Mouse (Mus musculus) stomach, embryonic 14.5 days (tissue): ENCODE results near the gene A030014E15Rik. TPM values are rescaled to one million over a fixed set of nuclear protein-coding genes. Genes with fewer than 3 reads are reported as not detected.

Source experiments
- ATAC-seq: fragments of 200-750 bp; cut with Nextera tagmentation; 2 replicates; pipeline ENCODE4 v1.8.0; 2017; ENCODE audit warnings: low read depth, moderate TSS enrichment; ENCODE audit not compliant: insufficient number of reproducible peaks, insufficient read depth, low FRiP score
- H3K27ac ChIP-seq: fragments of 300-500 bp; sonication (generic); 2 replicates; pipeline ENCODE4 v1.5.1; 2014; ENCODE audit warnings: mild to moderate bottlenecking, low read length, moderate library complexity, mixed read lengths
- H3K27me3 ChIP-seq: fragments of 300-500 bp; sonication (generic); 2 replicates; pipeline ENCODE4 v1.6.1; 2014; ENCODE audit warnings: low read length, control low read depth, mixed read lengths; ENCODE audit not compliant: control insufficient read depth, insufficient read depth
- H3K36me3 ChIP-seq: fragments of 300-500 bp; sonication (generic); 2 replicates; pipeline ENCODE4 v1.6.1; 2014; ENCODE audit warnings: mild to moderate bottlenecking, control low read depth, low read length, moderate library complexity, mixed read lengths; ENCODE audit not compliant: control insufficient read depth, insufficient read depth
- H3K4me1 ChIP-seq: fragments of 300-500 bp; sonication (generic); 2 replicates; pipeline ENCODE4 v1.6.1; 2014; ENCODE audit warnings: low read length, control low read depth, mixed read lengths; ENCODE audit not compliant: control insufficient read depth, insufficient read depth
- H3K4me2 ChIP-seq: fragments of 300-500 bp; sonication (generic); replicated peaks from 2 replicates; pipeline ENCODE4 v1.6.1; 2014; ENCODE audit warnings: low read depth, low read length, control low read depth
- H3K4me3 ChIP-seq: fragments of 300-500 bp; sonication (generic); 2 replicates; pipeline ENCODE4 v1.5.1; 2014; ENCODE audit warnings: low read depth, low read length, control low read depth
- H3K9ac ChIP-seq: fragments of 300-500 bp; sonication (generic); replicated peaks from 2 replicates; pipeline ENCODE4 v1.6.1; 2014; ENCODE audit warnings: low read depth, mild to moderate bottlenecking, control low read depth, low read length, moderate library complexity, mixed read lengths
- H3K9me3 ChIP-seq: fragments of 300-500 bp; sonication (generic); 2 replicates; pipeline ENCODE4 v1.6.1; 2016; ENCODE audit warnings: low read depth, low read length, control low read depth; ENCODE audit not compliant: control insufficient read depth
- WGBS: fragments of 180-500 bp; shearing (Covaris S2); extraction: QIAGEN DNeasy Blood & Tissue Kit; methylation state at CpG from one replicate; pipeline ENCODE4 v1.1.7; 2014; 5-methylcytosine and 5-hydroxymethylcytosine counted together
- polyA plus RNA-seq: library from polyadenylated mRNA; unstranded; fragments of >200 nt; fragmentation: Nextera tagmentation; extraction: Ambion mirVana; gene quantifications from 2 replicates; pipeline ENCODE4 v1.2.1, GENCODE M21; 2014

Gene A030014E15Rik
- polyA plus RNA-seq, 1 experiment from 2014 or later = not detected

DNA sequence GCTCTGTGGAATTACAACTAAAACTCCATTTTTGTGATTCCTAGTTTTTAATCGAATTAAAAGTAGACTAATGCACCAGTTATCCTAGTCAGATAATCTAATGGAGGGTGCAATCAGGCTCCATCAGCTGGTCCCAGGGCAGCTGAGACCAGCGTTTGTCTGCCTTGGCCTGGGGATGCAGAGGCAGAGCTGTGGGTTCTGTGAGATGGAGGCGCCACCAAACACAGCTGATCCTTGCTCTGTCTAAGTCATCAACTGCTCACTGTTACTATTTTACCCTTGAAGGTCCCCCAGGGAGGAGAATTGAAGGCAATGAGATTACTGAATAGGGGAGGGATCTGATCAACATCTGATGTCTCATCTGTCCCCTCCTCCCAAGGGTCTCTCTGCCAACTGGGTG lies 41.7 kb downstream of the A030014E15Rik start:
- H3K4me3 ChIP-seq = no peak overlapping the region
- H3K9me3 ChIP-seq = no peaks in the 10 kb centered on the region
- WGBS = 66% methylated on average over 3 of the region's 3 CpGs
- H3K4me2 ChIP-seq = no peak overlapping the region
- no peaks in the 10 kb centered on the region for H3K36me3 ChIP-seq
- H3K27ac ChIP-seq = no peak overlapping the region
- no peak for ATAC-seq
- no peaks in the 10 kb centered on the region for H3K27me3 ChIP-seq
- no peaks in the 10 kb centered on the region for H3K4me1 ChIP-seq
- no peak overlapping the region for H3K9ac ChIP-seq

DNA sequence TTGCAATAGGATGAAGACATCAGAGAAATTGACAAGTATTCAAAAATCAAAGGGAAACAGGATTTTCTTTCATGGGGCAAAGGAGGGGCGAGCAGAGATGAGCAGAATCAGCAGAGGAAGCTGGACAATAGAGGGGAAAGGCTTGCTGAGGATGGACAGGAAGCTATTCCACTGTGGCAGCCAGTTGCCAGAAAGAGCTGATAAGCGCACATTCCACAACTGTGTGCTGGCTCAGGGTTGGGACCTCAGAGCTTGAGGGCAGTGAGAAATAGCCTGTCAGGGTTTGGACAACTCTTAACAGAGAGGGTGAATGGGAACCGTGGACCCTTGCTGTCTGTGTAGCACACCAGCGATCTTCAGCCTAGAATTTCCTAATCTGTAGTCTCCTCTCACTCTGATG lies 47.3 kb downstream of the A030014E15Rik start:
- no peak overlapping the region for H3K4me2 ChIP-seq
- 35% methylated on average over 4 of the region's 4 CpGs for WGBS
- no peaks in the 10 kb centered on the region for H3K36me3 ChIP-seq
- H3K4me1 ChIP-seq = no peaks in the 10 kb centered on the region
- no peak for ATAC-seq
- H3K4me3 ChIP-seq = no peak overlapping the region
- H3K9ac ChIP-seq = no peak overlapping the region
- H3K9me3 ChIP-seq = no peaks in the 10 kb centered on the region
- no peak overlapping the region for H3K27ac ChIP-seq
- H3K27me3 ChIP-seq = no peaks in the 10 kb centered on the region

DNA sequence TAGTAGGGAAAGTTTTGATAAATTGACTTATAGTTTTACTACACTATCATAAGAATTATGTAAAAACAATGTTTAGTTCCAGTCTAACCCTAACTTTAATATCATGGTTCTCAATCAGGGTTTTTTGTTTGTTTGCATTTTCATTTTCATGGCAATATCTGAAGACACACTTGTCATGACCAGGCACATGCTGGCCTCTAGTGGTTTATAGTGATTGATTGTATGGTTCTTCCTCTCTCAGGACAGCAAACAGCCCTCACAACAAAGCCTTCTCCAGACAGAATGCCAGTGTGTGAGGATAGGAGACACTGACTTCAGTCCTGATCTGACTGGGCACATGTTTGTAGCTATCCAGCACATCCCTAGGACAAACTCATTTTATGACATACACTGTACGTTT lies 48.5 kb downstream of the A030014E15Rik start:
- no peaks in the 10 kb centered on the region for H3K27me3 ChIP-seq
- 88% methylated on average over 1 of the region's 1 CpGs for WGBS
- no peaks in the 10 kb centered on the region for H3K9me3 ChIP-seq
- no peak overlapping the region for H3K4me3 ChIP-seq
- no peak overlapping the region for H3K9ac ChIP-seq
- H3K27ac ChIP-seq = no peak overlapping the region
- H3K4me2 ChIP-seq = no peak overlapping the region
- no peaks in the 10 kb centered on the region for H3K36me3 ChIP-seq
- ATAC-seq = no peak
- H3K4me1 ChIP-seq = no peaks in the 10 kb centered on the region

DNA sequence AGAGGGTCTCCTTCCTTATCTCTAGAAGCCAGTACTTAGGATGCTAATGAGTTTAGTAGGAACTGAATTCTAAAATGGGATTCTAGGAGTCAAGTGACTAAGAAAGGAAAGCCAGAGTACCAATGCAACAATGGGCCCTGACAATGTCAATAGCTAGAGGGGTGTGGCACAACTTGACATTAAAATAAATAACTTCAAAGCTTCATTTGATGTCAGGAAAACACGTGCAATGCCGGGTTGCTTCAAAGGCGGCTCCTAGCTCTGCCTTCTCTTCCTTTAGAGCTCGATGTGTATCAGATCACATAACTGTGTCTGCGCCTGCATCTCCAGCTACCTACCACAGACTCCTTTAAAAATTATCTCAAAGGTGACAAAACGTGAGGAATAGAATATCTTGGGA lies 49.2 kb downstream of the A030014E15Rik start:
- no peaks in the 10 kb centered on the region for H3K9me3 ChIP-seq
- 43% methylated on average over 6 of the region's 6 CpGs for WGBS
- H3K27me3 ChIP-seq = no peaks in the 10 kb centered on the region
- H3K4me3 ChIP-seq = no peak overlapping the region
- H3K27ac ChIP-seq = no peak overlapping the region
- ATAC-seq = no peak
- no peak overlapping the region for H3K4me2 ChIP-seq
- no peak overlapping the region for H3K9ac ChIP-seq
- H3K36me3 ChIP-seq = no peaks in the 10 kb centered on the region
- H3K4me1 ChIP-seq = no peaks in the 10 kb centered on the region

DNA sequence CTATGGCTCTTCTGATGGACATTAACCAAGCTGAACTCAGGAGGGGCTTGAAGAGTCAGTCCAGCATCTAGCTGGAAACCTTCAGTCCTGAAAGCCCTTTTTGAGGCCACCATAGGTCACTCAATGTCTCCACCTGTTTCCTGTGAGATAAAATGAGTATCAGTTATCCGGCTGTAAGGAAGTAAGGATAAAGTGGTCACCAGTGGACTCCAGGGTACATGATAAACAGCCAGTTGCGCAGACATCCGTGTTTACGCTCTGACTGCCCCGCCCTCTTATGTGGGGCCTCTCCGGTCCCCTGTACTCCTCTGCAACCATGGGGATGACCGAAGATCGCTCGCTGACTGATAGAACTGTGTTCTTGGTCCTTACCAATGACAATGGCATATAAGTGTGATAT lies 49.6 kb downstream of the A030014E15Rik start:
- Histone ChIP-seq H3K36me3 (no peaks in the 10 kb centered on the region), H3K4me1 (no peaks in the 10 kb centered on the region), H3K9me3 (no peaks in the 10 kb centered on the region), H3K4me3 (no peak overlapping the region), H3K27me3 (no peaks in the 10 kb centered on the region), H3K4me2 (no peak overlapping the region), H3K9ac (no peak overlapping the region), H3K27ac (no peak overlapping the region)
- 77% methylated on average over 9 of the region's 9 CpGs for WGBS
- no peak for ATAC-seq

Other genes with a start within 250 kb of the A030014E15Rik start
- 200 and 221 TPM in 2 replicates for gene Mff, start 200.0 kb upstream of the A030014E15Rik start, polyA plus RNA-seq
- gene Tm4sf20, start 156.5 kb upstream of the A030014E15Rik start, polyA plus RNA-seq = 5.2 and 5.8 TPM in 2 replicates
- not detected in 2 replicates for gene Gm47791, start 153.7 kb upstream of the A030014E15Rik start, polyA plus RNA-seq
- 37.2 and 41.0 TPM in 2 replicates for gene Agfg1, start 85.4 kb upstream of the A030014E15Rik start, polyA plus RNA-seq
- gene A030005L19Rik, start 11.6 kb upstream of the A030014E15Rik start, polyA plus RNA-seq = not detected in 2 replicates
- gene Gm6217, start 6.5 kb downstream of the A030014E15Rik start, polyA plus RNA-seq = not detected in 2 replicates
- gene A030003K21Rik, start 18.5 kb downstream of the A030014E15Rik start, polyA plus RNA-seq = not detected in 2 replicates
- not detected in 2 replicates for gene Gm7544, start 31.1 kb downstream of the A030014E15Rik start, polyA plus RNA-seq
- not detected in 2 replicates for gene Gm47955, start 35.4 kb downstream of the A030014E15Rik start, polyA plus RNA-seq
- not detected in 2 replicates for gene Gm47959, start 75.6 kb downstream of the A030014E15Rik start, polyA plus RNA-seq
- 0.56 and 1.1 TPM in 2 replicates for gene Slc19a3, start 113.5 kb downstream of the A030014E15Rik start, polyA plus RNA-seq
- not detected in 2 replicates for gene Krtap28-10, start 117.6 kb downstream of the A030014E15Rik start, polyA plus RNA-seq
- not detected in 2 replicates for gene Gm47969, start 120.0 kb downstream of the A030014E15Rik start, polyA plus RNA-seq
- gene A030005K14Rik, start 134.5 kb downstream of the A030014E15Rik start, polyA plus RNA-seq = not detected in 2 replicates
- gene Krtap28-13, start 136.0 kb downstream of the A030014E15Rik start, polyA plus RNA-seq = not detected in 2 replicates
- gene Ccl20, start 191.8 kb downstream of the A030014E15Rik start, polyA plus RNA-seq = 6.7 and 6.9 TPM in 2 replicates
- not detected in 2 replicates for gene Daw1, start 234.8 kb downstream of the A030014E15Rik start, polyA plus RNA-seq